9 mouse cellular contexts compared by ENCODE assay signal in the genomic region with DNA sequence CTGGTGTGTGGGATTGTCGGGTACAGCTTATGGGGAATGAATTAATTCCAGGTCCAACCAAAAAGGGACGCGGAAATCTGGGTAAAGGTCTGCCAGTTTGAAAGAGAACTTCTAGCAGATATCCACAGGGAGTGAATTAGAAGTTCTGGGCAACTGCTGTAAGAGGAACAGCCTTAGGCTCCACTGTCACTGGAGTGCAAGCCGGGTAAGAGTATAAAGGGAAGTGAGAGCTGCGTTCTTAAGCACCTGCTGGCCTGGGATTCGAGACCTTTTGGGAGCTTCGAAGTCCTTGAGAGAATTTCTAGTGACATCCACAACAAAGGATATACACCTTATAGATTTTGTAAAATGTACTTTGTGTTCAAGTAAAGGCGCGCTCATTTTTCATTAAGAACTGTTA. TPM values are rescaled to one million over a fixed set of nuclear protein-coding genes. Genes with fewer than 3 reads are reported as not detected.
DNase-seq lines count a peak whose midpoint lies in the region; ATAC-seq and TF ChIP-seq lines count a peak whose summit lies in the region.
"Had no signal": no experiment of that assay in that cellular context is flagged by ENCODE, and none has a peak within 500 bp of the region (broad histone marks: within the 10 kb centered on the region; RNA-seq: fewer than 3 reads in every experiment).

No protein-coding gene starts in this region.

- H3K9me3 ChIP-seq in hindbrain, embryonic 11.5 days (ENCODE audit: control insufficient read depth, low read length): no peaks in the 10 kb centered on the region

- H3K4me2 ChIP-seq in hindbrain, embryonic 11.5 days (replicated peaks; ENCODE audit: low read depth, low read length): peak overlapping the region; percentile 84

- no peaks in the 10 kb centered on the region for H3K4me1 ChIP-seq in hindbrain, embryonic 11.5 days (replicated peaks; ENCODE audit: control insufficient read depth, insufficient read depth, low read length)

- no peaks in the 10 kb centered on the region for H3K36me3 ChIP-seq in hindbrain, embryonic 11.5 days (ENCODE audit: control insufficient read depth, insufficient read depth, low read length)

- H3K27me3 ChIP-seq in hindbrain, embryonic 11.5 days (ENCODE audit: control insufficient read depth, insufficient read depth, low read length): peaks cover 3% of the 10 kb centered on the region; the same call in 1 of the 2 replicates

- H3K9ac ChIP-seq in hindbrain, embryonic 11.5 days (ENCODE audit: low read depth, low read length): no peak overlapping the region; the same call in 1 of the 2 replicates

- no peak for TF ChIP-seq CTCF in gastrocnemius, adult 2 months (IDR thresholded peaks at IDR 0.05)

- 47% methylated on average over 9 of the region's 9 CpGs for WGBS in hindbrain, embryonic 11.5 days

- H3K27ac ChIP-seq in gastrocnemius, adult 2 months: peak overlapping the region; percentile 76
- no peak overlapping the region for H3K27ac ChIP-seq in hindbrain, embryonic 11.5 days (ENCODE audit: low read depth, low read length)

- peak overlapping the region; percentile 72 for H3K4me3 ChIP-seq in gastrocnemius, adult 2 months
- peak overlapping the region; percentile 51; the same call in 1 of the 2 replicates for H3K4me3 ChIP-seq in hindbrain, embryonic 11.5 days (ENCODE audit: low read depth, low read length)

- ATAC-seq in hindbrain, embryonic 11.5 days (ENCODE audit: low FRiP score): no peak
- peak; percentile 70 for ATAC-seq in megakaryocyte progenitor cell, adult 5-6 weeks (replicated peaks; ENCODE audit: poor library complexity)

- intact Hi-C loops in gastrocnemius, adult 2 months (cut with DNase I): loop anchor here (5.0 kb wide), 1 partner anchor 250 kb away; no protein-coding TSS in a partner anchor
- intact Hi-C loops in gastrocnemius, postnatal 36 days (cut with DNase I): loop anchor here (5.0 kb wide), 1 partner anchor 250 kb away; no protein-coding TSS in a partner anchor

- no peak for DNase-seq in gastrocnemius, adult 2 months
- DNase-seq in gastrocnemius, postnatal 36 days: no peak
- DNase-seq in adipocyte (ENCODE audit: low spot score): peak; percentile 46
- peak; percentile 5 for DNase-seq in hindbrain, embryonic 11.5 days (ENCODE audit: low spot score)
- DNase-seq in urinary bladder, postnatal 25 days (ENCODE audit: low spot score): no peak
- DNase-seq in gastrocnemius, postnatal 4 days (ENCODE audit: low spot score in 2 of 2): no peak
- no peak for DNase-seq in thymus, postnatal 10 days (ENCODE audit: low spot score in 2 of 2)
- DNase-seq: adrenal gland, adult 8-10 months had no signal

RNA-seq across cellular contexts. Expression of a gene that starts 0.3 kb away (rescaled TPM):
- total RNA-seq in gastrocnemius, adult 2 months (2021): 1 to 10 TPM; 1.3 to 2.2 TPM
- total RNA-seq in gastrocnemius, postnatal 36 days (2021): 1 to 10 TPM; 1.4 to 1.9 TPM
- 0.46 and 1.1 TPM in 2 replicates for polyA plus RNA-seq in hindbrain, embryonic 11.5 days (2014; fragmentation: Nextera tagmentation; extraction: Ambion mirVana)
- total RNA-seq in megakaryocyte progenitor cell, adult 5-6 weeks (2015): not detected in 2 replicates
- total RNA-seq in megakaryocyte progenitor cell, adult 5-6 weeks (2017): not detected in 2 replicates
- 1 to 10 TPM; 1.7 to 3.6 TPM for total RNA-seq in gastrocnemius, postnatal 4 days (2021)

Comparison
In these comparisons a context has a peak if more than half of its experiments do, and no peak if none do; other contexts are left out.
1. DNase-seq: peak in adipocyte (single experiment) and hindbrain, embryonic 11.5 days (single experiment); none in gastrocnemius, adult 2 months (single experiment), gastrocnemius, postnatal 36 days (0 of 2), urinary bladder, postnatal 25 days (single experiment), gastrocnemius, postnatal 4 days (0 of 2) and thymus, postnatal 10 days (0 of 2).